Mouse (Mus musculus): Measurements from ENCODE around the gene Sh3bp2.
A peak's percentile ranks its signal among the peaks of the same experiment; 100 is the strongest.

The Sh3bp2 gene

DNA sequence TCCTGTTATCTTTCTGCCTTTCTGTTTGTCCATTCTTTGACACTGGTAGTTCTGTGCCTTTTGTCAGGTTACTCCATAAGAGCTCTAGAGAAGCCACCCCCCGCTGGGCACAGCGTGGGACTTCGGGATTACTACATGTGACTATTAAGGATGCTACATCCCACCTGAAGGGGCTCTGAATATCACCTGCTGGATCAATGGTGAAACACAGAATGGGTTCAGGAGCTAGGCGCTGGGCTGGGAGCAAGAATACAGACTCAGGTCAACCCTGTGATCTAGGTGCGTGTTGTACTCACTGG is 788 bp downstream of the Sh3bp2 start:
- DNase-seq (ENCODE audit: low spot score), result no peak

DNA sequence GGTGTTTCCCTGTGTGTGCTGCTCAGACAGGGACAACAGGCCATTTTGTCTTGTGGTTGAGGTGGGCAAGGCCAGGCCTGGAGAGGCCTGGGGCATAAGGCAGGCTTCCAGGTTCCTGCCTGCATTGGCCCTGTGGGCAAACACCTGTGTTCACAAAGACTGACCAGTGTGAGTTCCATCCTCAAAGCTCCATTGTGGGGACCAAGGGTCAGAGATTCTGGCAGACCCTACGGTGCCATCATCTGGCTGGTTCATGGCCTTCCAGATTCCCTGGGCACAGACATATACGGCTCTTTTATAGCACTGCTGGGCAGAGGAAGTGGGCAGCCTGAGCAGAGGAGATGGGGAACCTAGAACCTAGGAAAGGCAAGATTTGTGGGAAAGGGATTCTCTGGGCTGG is 1.7 kb downstream of the Sh3bp2 start:
- DNase-seq (ENCODE audit: low spot score), result no peak

DNA sequence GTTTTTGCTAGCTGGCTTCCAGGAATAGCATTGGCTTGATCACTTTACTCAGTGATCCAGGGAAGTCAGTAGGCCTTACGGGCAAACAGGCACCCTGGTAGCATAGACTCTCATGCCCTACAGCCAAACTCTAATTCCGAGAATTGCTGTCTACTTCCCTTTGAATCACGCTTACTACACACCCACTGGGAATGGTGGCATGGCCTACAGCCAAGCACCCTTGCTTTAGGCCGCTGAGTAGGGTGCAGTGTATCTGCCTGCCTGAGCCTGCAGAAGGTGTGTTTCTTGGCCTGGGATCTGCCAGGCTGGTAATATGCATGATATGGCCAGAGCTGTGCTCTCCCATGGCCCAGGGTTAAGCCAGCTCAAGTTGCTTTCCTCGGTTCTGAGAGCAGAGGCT is 3.1 kb downstream of the Sh3bp2 start:
- no peak for DNase-seq (ENCODE audit: low spot score)

DNA sequence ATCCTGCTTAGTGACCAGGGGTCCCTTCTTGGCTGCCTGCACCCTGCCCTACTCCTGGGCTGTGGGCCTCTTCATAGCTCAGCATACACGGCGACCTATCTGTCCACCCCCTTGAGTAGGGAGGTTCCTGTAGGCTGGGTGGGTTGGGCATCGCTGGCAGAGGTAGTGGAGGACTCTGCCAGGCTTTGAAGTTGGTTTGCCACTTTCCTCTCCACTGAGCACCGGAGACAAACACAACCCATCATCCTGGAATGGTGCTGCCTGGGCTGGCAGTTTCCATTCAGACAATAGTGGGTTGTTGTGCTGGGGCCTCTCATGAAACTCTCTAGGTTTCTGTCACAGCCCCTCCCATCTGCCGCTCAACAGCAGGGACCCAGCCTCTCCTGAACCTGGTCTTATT is 4.5 kb downstream of the Sh3bp2 start:
- no peak for DNase-seq (ENCODE audit: low spot score)

DNA sequence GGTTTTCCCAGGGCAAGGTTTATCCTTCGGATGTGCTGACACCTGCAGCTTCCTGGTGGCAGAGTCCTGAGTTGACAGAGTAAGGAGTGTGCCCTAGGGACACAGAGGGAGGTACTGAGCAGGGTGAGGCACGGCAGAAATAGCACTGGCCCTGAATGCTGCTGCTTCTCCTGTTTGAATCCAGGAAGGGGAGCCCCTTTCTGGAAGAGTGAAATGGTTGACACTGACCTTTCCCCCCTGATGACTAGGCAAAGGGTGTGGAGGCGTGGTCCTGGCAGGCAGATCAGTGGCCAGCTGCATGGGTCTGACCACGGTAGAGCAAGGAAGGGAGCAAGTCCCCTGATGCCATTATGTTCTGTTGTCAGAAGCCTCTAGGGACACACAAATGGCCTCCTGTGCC is 5.0 kb downstream of the Sh3bp2 start:
- no peak for DNase-seq (ENCODE audit: low spot score)

DNA sequence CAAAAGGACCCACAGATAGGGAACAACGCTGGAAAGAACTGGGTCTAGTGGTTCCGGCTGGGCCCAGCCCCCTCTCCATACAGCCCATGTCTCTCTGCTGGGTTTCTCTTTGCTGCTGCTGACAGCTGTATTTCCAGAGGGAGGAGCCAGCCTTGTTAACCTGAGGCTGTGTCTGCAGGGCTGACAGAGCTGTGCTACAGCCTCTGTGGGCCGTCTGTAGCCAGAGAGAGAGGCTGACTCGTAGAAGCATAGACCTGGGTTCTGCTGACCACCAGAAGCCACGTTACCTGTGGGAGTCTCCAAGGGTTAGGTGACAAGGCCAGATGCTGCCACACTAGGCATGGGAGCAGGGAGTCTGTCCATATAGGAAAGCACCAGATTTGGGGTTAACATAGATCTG is 7.4 kb downstream of the Sh3bp2 start:
- no peak for DNase-seq (ENCODE audit: low spot score)

DNA sequence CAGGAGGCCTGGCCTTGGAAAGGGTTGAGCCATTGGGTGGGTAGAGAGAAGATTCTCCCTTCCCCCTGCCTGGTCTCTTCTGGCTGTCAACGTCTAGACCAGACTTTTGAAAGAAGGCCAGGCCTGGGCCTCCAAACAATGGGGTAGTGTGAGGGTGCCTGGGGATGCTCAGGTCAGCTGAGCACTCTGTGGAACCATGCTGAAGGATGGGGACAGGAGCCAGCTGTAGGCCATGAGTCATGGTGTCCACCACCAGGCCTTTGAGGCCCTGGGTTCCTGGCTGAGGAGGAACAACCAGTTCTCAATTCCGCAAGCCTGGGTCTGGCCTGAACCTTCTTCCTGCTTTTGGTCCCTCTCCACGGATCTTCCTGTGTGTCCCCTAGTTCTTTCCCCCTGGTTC is 8.2 kb downstream of the Sh3bp2 start:
- no peak for DNase-seq (ENCODE audit: low spot score)

DNA sequence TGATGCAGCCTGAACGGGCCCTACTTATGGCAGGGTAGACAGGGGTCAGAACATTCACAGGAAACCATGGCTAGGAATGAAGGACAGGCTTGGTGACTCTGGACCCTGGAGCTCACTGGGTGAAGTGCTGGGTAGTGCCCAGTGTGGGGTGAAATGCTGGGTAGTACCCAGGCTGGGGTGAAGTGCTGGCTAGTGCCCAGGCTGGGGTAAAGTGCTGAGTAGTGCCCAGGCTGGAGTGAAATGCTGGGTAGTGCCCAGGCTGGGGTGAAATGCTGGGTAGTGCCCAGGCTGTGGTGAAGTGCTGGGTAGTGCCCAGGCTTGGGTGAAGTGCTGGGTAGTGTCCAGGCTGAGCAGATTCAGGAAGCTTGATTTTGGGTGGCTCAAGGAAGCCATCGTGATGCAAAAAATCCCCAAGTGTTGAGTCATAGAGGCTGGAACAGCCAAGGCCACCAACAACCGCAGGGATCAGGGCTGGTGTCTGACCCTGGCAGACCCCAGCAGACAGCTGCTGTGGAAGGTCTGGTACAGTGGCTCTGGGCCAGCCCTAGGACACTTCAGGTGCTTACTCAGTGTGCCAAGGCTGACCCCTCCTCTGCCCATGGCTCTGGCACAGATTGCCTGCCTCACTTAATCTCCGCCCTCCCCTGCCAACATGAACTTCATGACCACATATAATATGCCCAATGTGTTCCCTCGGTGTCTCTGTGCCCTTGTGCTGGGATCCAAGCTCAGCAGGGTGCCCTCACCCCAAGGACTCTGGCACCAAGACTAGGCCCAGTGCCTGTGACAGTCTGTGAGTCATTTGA is 9.3 kb downstream of the Sh3bp2 start:
- no peak for DNase-seq (ENCODE audit: low spot score)

DNA sequence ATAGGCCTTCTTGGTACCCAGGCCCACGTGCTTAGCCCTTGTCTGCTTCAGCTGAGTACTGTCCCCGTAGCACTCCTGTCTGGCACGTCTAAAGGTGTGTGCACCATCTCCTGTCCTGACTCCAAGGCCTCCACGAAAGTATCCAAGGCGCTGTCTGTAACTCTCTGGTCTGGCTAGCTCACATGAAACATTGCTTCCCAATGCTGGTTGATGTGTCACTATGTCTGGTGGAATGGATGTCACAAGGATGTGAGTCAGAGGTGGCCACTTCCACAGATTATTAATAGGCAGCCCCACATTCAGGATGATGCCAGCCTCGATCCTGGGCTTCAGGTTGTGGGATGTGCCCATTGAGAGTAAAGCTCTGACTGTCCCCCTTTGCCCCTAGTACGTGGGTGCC is 10.2 kb downstream of the Sh3bp2 start:
- DNase-seq (ENCODE audit: low spot score), result no peak

DNA sequence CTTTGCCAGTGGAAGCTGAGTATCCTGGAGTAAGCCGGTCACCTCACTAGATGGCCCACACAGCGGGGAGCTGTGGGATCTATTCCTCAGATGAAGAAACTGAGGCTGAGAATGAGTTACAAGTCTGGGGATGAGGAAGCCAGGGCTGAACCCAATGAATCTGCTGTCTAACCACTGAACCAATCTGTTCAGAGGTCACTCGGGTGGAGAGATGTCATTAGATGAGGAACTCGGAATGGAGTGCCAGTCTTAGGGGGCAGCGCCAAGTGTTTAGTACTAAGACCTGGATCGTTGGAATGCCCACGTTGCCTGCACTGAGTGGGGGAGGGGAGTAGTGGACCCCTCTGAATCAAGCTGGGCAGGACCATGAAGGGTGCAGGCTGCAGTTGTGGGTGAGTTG is 12.4 kb downstream of the Sh3bp2 start:
- no peak for DNase-seq (ENCODE audit: low spot score)

DNA sequence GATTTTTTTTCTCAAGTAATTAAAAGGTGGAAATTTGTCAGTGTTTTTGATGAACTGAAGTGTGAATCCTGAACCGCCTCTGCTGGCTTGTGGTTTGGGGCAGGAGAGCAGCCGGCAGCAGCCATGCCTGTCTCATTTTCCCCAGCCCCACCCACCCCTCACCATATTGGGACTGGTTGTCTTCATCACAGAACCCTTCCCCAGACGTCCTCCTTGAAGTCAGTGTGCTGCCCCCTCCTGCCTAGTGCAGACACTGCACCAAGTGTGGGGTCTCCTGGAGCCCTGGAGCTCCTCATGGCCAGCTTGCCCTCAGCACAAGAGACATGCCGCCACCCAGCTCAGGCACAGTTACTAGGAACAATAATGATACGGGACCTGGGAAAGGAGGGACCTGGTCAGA is 12.9 kb downstream of the Sh3bp2 start:
- peak; percentile 63 for DNase-seq (ENCODE audit: low spot score)

DNA sequence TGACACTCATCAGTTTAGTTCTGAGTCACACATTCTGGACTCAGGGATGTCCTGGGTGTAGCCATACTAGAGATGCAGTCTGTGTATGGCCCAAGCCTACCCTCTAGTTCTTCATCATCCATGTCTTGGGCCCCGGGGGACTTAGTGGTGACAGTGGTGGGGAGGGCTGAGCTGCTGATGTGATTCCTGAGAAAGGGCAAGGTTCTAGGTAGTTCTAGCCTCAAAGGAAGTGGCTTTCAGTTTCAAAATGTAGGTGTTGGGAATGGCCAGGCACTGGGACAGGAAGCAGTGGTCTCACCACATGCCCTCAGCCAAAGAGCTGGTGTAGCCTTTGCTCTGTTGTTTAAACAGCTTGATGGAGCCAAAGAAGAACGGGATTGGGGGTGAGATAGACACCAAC is 13.5 kb downstream of the Sh3bp2 start:
- no peak for DNase-seq (ENCODE audit: low spot score)

DNA sequence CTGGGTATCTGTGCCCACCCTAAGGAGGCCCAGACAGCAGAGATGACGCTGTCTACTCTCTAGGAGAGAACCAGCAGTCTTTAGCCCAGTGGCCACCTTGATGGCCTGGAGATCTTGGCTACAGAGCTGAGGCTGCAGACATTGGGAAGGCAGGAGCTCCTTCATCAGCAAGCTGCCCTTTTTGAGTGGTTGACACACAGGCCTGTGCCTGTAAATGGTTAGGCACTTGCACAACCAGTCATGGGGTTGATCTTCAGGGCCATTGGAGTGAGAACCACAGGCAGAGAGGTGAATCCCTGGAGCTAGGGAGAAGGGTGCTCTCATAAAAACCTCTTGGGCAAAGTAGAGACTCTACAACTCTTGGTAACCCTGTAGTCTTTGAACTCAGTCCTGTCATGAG is 16.5 kb downstream of the Sh3bp2 start:
- no peak for DNase-seq (ENCODE audit: low spot score)

DNA sequence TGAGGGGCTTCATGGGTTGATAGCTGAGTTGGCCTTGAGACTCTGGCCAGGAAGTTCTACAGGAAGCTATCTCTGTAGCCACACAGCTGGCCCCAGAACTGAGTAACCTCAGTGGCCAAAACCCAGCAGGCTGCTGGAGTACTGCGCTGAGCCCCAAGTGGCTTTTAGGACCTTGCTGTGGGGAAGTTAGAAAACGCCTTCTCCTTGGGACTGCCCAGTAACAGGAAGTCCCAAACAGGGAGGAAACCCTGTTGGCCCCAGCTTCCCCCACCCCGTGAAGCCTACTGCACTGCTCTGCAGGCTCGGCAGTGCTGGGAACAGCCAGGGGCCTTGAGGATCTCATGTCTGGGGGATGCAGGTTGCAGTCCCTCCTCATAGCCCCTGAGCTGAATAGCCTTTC is 17.5 kb downstream of the Sh3bp2 start:
- no peak for DNase-seq (ENCODE audit: low spot score)

DNA sequence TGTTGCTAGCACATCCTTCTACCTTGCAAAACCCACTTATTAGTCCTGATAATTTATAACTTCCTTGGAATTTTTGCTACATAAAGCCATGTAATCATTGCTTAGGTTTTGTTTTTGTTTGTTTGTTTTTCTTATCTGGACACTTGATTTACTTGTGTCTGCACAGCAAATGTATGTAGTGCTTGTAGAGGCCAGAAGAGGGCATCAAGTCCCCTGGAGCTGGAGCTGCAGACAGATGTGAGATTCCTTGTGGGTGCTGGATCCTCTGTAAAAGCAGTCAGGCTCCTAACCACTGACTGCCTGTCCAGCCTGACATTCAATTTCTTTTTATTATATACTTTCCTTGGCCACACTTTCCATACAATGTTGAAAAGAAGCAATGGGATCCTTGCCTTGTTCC is 21.8 kb downstream of the Sh3bp2 start:
- DNase-seq (ENCODE audit: low spot score), result peak; percentile 68

DNA sequence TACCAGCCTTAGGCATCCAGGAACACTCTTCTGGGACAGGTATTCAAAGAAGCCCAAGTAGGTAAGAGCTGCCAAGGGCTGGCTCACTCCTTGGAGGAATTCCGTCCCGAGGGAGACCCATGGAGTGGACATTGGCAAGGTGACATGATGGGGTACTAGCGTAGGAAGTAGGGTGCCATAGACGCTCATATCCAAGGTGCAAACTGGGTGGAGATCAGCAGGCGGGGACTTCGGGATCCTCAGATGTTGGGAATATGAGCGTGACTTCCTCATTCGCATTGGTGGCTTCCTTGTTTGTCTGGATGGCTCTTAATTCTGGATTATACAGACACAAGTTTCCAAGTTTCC is 23.5 kb downstream of the Sh3bp2 start:
- no peak for DNase-seq (ENCODE audit: low spot score)

DNA sequence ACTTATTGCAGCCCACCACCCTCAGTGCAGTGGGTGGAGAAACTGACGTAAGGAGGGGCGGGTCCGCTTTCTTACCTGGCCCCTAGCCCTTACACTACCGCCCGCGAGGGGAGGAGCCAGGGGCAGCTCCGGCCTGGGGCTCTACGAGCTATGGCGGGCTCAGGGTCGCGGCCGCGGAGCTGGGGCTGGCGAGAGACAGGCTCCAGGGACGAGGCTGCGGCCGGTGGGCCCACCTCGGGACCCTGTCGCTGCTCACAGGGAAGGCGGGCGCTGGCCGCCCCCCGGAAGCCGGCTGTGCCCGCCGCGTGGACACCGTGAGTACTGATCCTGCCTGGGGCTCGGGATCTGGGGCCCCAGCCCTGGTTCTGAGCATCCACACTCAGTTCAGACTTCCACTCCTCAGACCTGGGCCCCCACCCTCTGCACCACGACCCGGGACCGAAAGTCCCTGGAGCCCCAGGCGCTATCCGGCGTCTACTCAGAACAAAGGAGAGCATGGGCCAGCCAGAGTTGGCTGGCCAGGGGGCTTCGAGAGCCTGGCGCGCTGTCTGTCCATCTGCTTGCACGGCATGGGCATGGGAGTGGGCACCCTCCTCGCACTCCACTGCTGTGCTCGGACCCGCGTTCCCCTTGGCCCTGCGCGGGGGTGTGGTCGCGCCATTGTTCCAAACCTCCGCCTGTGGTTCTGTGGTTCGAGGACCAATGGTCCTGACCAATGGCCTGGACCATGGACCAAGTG is 24.0 kb downstream of the Sh3bp2 start:
- DNase-seq (ENCODE audit: low spot score), result peak; percentile 83

DNA sequence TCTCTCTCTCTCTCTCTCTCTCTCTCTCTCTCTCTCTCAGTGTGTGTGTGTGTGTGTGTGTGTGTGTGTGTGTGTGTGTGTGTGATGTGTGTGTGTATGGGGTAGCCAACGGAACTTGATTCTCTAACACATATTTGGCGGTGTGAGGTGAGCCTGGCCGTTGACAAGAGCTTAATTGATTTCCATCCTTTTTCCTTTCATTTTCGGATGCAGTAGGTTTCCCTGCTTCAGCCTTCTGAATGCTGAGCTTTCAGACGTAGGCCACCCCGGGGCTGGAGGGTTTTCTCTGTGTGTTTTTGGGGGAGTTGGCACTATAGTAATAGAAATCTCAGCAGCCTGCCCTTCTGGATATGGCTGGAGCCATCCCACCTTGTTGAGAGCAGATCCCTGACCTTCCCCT is 24.6 kb downstream of the Sh3bp2 start:
- no peak for DNase-seq (ENCODE audit: low spot score)

DNA sequence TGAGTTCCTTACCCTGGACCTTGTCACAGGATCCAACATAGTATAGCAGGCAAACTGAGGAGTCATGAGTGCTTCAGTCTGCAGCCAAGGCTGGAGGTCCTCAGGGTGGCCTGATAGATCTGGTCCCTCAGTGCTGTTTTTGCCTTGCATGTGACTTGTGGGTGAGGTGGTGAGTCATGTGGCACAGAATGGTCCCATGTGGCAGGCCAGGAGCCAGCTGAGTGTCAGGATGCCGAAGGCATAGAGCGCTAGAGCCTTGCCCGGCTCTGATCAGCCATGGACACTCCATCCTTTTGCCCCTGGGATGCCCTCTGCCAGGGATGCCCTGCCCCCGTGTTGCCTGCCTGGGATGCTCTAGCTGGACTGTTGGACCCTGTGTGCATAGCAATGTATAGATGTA is 26.2 kb downstream of the Sh3bp2 start:
- DNase-seq (ENCODE audit: low spot score), result no peak

DNA sequence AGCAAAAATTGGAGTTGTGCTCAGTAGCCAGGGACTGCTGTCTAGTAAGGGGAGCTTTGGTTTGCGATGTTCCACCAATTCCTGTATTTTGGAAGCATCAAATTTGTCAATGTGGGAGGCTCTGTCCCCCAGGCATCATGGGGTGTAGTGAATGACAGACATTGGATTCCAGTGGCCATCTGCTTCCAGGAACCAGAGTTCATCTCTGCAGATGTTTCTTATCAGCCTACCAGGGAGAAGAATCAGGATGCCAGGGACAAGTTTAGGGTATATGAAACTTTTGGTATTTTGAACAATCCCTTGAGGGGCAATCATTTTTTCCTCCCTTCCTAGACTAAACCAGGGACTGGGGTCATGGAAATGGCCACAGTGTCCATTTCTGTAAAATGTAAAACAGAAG is 38.2 kb downstream of the Sh3bp2 start:
- no peak for DNase-seq (ENCODE audit: low spot score)

DNA sequence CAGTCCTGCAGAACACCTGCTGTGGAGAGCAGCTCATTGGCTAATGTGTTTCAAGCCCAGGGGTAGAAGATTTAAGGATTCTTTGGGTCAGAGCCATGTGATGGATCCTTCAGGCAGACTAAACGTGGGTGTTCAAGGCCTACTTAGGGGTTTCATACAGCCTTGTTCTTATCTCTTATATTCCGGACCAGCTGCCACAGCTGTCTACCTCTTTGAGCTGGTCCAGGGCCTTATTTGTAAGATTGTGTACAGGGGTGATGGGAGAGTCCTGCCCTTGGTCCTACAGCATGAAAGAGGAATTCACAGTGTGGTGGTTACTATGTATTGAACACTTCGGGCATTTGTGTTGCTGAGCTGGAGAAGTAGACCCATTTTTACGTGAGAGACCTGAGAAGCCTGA is 38.7 kb downstream of the Sh3bp2 start:
- no peak for DNase-seq (ENCODE audit: low spot score)

DNA sequence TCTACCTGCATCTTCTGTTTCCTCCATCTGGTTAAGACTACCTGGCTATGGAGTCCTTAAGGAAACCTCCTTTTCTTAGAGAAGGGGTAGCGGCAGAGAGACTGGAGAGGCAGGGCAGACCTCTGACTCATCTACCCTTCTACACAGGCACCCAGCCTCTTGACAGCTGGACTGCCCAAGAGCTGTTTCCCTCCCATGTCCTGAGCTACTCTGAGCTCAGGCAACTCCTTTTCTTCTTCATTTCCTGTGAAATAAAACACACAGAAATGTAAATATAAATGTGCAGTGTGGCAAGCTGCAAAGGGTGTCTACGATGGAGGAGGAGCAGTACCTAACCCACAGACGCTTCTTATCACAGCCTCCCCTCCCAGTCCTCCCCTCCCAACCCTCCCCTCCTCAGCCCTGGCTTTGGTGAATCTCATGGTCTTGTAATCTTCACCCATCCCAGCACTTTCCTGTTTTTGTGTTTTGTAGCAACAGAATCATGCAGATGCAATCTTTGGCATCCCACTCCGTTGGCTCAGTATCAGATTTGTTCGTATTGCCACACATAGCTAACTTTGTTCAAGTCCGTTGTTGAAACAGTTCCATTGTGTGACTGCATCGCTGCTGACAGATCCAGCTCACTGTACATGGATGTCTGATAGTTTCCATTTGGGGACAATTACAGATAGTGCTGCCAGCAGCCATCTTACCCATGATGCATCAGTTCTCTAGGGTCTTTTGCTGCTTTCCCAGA is 40.1 kb downstream of the Sh3bp2 start:
- DNase-seq (ENCODE audit: low spot score), result no peak

DNA sequence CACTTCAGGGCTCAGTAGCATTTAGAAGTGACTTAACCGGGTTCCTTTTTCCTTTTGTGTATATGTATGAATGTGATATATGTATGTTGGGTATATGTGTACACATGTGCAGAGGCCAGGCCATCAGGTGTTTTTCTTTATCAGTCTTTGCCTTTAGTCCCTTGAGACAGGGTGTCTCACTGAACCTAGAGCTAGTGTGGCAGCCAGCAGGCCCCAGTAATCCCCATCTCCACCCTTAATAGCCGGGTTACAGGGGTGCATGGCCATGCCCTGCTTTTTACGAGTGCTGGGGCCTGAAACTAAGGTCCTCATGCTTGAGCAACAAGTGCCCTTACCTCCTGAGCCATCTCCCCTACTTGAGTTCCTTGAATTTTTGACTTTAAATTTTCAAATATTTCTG is 45.9 kb downstream of the Sh3bp2 start:
- no peak for DNase-seq (ENCODE audit: low spot score)
